Mouse (Mus musculus): ENCODE measurements around the gene Ccl27a.
"Not testable (repeated sequence)": the region's sequence is repeated elsewhere in the genome, so short reads cannot be mapped to it uniquely, and the experiment has no call there.

- TF ChIP-seq CTCF (IDR thresholded peaks at IDR 0.05; ENCODE audit: control insufficient read depth, insufficient read depth, low read length); POLR2A (IDR thresholded peaks at IDR 0.05; ENCODE audit: borderline replicate concordance, control insufficient read depth, low read depth, low read length): not testable (repeated sequence)
These were observed 10.9 kb downstream of the Ccl27a start for GRCm38 (mm10) chr4:41763176-41763575.
